Mouse (Mus musculus): ENCODE results near the gene Hist1h3d. TPM values are rescaled to one million over a fixed set of nuclear protein-coding genes. Genes with fewer than 3 reads are reported as not detected.
A peak's percentile ranks its signal among the peaks of the same experiment; 100 is the strongest.
"Not testable (repeated sequence)": the region's sequence is repeated elsewhere in the genome, so short reads cannot be mapped to it uniquely, and the experiment has no call there.

The Hist1h3d gene
- polyA plus RNA-seq, 1 experiment from 2014 or later, result 2.6 TPM

DNA sequence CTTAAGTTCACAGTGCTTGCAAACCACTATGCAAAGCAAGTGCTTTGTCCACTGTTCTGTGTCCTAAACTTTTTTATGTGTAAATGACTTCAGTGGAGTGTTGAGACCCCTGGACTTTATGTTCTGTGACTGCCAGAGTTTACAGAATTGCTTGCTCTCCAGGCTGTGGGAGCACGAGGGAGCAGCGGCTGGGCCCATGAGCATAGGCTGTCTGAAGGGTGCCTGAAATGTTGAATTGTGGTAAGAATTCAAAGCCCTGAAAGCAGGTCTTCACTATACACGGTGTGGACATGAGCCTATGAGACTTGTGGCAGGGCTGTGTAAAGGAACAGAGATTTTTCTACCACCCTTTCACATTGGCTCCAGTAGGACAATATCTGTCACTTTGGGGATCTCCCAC is 36.1 kb downstream of the Hist1h3d start:
- no peak overlapping the region for H3K27ac ChIP-seq
- TF ChIP-seq CTCF (IDR thresholded peaks at IDR 0.05; ENCODE audit: low read depth), result no peak
- no peak overlapping the region for H3K9ac ChIP-seq (ENCODE audit: low read depth, low read length)
- no peak overlapping the region for H3K4me2 ChIP-seq (ENCODE audit: low read length)
- no peaks in the 10 kb centered on the region for H3K27me3 ChIP-seq (ENCODE audit: insufficient read depth, low read length)
- no peaks in the 10 kb centered on the region for H3K9me3 ChIP-seq (replicated peaks; ENCODE audit: low read length)
- WGBS, result 44% methylated on average over 3 of the region's 3 CpGs
- H3K4me1 ChIP-seq (replicated peaks; ENCODE audit: insufficient read depth, low read length), result no peaks in the 10 kb centered on the region
- no peak for ATAC-seq (replicated peaks; ENCODE audit: low FRiP score, low read depth)
- DNase-seq (ENCODE audit: low spot score), result peak; percentile 12
- no peak overlapping the region for H3K4me3 ChIP-seq (replicated peaks; ENCODE audit: low read depth, low read length)
- H3K36me3 ChIP-seq (ENCODE audit: insufficient read depth, low read length), result no peaks in the 10 kb centered on the region

GRCm38 (mm10) chr13:23620056-23620732 is 44.6 kb downstream of the Hist1h3d start:
- H3K27ac ChIP-seq, result peak overlapping the region; percentile 96
- no peak for ATAC-seq (replicated peaks; ENCODE audit: low FRiP score, low read depth)
- H3K9me3 ChIP-seq (replicated peaks; ENCODE audit: low read length), result no peaks in the 10 kb centered on the region
- no peak for DNase-seq (ENCODE audit: low spot score)
- 47% methylated on average over 12 of the region's 12 CpGs for WGBS
- no peaks in the 10 kb centered on the region for H3K27me3 ChIP-seq (ENCODE audit: insufficient read depth, low read length)
- H3K4me3 ChIP-seq (replicated peaks; ENCODE audit: low read depth, low read length), result peak overlapping the region; percentile 56
- H3K36me3 ChIP-seq (ENCODE audit: insufficient read depth, low read length), result no peaks in the 10 kb centered on the region
- H3K4me2 ChIP-seq (ENCODE audit: low read length), result peak overlapping the region; percentile 85
- peak overlapping the region; percentile 89; the same call in 1 of the 2 replicates for H3K9ac ChIP-seq (ENCODE audit: low read depth, low read length)
- no peak for TF ChIP-seq CTCF (IDR thresholded peaks at IDR 0.05; ENCODE audit: low read depth)
- peaks cover 3% of the 10 kb centered on the region; the same call in 1 of the 2 replicates for H3K4me1 ChIP-seq (replicated peaks; ENCODE audit: insufficient read depth, low read length)

GRCm38 (mm10) chr13:23620733-23621531 is 45.4 kb downstream of the Hist1h3d start, which contains the start of gene Hist1h2be:
Gene Hist1h2be, minus strand, starts transcription at chr13:23621124.
- no peak for TF ChIP-seq CTCF (IDR thresholded peaks at IDR 0.05; ENCODE audit: low read depth)
- Histone ChIP-seq H3K4me1 (replicated peaks; ENCODE audit: insufficient read depth, low read length) (peaks cover 3% of the 10 kb centered on the region; the same call in 1 of the 2 replicates), H3K4me2 (ENCODE audit: low read length) (peak within 1 kb of the TSS; percentile 85), H3K9ac (ENCODE audit: low read depth, low read length) (peak within 1 kb of the TSS; percentile 89), H3K4me3 (replicated peaks; ENCODE audit: low read depth, low read length) (peak within 1 kb of the TSS; percentile 56), H3K27ac (peak within 1 kb of the TSS; percentile 96), H3K27me3 (ENCODE audit: insufficient read depth, low read length) (no peaks in the 10 kb centered on the region), H3K36me3 (ENCODE audit: insufficient read depth, low read length) (no peaks in the 10 kb centered on the region), H3K9me3 (replicated peaks; ENCODE audit: low read length) (no peaks in the 10 kb centered on the region)
- ATAC-seq (replicated peaks; ENCODE audit: low FRiP score, low read depth), result peak; percentile 84
- peak; percentile 97 for DNase-seq (ENCODE audit: low spot score)
- WGBS, result 0% methylated on average over 27 of the region's 27 CpGs

DNA sequence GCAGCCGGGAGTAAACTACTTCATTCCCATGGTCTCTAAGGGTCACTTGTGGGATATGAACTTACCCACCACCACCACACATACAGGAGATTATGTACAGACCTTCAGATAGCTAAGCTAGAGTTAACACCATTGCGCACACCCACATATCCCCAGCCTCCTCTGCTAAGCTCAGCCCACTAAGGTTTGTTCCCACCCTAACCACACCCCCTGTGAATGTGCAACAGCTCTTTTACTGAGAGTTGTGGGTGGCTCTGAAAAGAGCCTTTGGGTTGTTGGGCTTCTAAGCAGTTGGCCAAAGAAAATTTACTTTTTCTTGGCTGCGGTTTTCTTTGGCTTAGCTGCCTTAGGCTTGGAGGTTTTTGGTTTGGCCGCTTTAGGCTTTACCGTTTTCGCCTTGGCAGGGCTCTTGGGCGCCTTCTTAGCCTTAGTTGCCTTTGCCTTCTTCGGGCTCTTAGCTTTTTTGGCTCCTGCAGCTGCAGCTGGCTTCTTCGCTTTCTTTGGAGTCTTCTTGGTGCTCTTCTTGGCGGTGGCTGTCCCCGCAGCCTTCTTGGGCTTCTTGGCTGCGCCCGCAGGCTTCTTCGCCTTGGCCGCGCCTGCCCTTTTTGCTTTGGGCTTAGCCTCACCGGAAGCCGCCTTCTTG is 46.1 kb downstream of the Hist1h3d start:
- H3K9me3 ChIP-seq (replicated peaks; ENCODE audit: low read length), result no peaks in the 10 kb centered on the region
- DNase-seq (ENCODE audit: low spot score) (peak; percentile 96), ATAC-seq (replicated peaks; ENCODE audit: low FRiP score, low read depth) (peak; percentile 87)
- peak overlapping the region; percentile 56 for H3K4me3 ChIP-seq (replicated peaks; ENCODE audit: low read depth, low read length)
- no peaks in the 10 kb centered on the region for H3K36me3 ChIP-seq (ENCODE audit: insufficient read depth, low read length)
- peak overlapping the region; percentile 85 for H3K4me2 ChIP-seq (ENCODE audit: low read length)
- H3K4me1 ChIP-seq (replicated peaks; ENCODE audit: insufficient read depth, low read length), result peaks cover 3% of the 10 kb centered on the region; the same call in 1 of the 2 replicates
- peak overlapping the region; percentile 96 for H3K27ac ChIP-seq
- no peak for TF ChIP-seq CTCF (IDR thresholded peaks at IDR 0.05; ENCODE audit: low read depth)
- WGBS, result under 1% methylated on average over 18 of the region's 18 CpGs
- no peaks in the 10 kb centered on the region for H3K27me3 ChIP-seq (ENCODE audit: insufficient read depth, low read length)
- peak overlapping the region; percentile 89 for H3K9ac ChIP-seq (ENCODE audit: low read depth, low read length)

DNA sequence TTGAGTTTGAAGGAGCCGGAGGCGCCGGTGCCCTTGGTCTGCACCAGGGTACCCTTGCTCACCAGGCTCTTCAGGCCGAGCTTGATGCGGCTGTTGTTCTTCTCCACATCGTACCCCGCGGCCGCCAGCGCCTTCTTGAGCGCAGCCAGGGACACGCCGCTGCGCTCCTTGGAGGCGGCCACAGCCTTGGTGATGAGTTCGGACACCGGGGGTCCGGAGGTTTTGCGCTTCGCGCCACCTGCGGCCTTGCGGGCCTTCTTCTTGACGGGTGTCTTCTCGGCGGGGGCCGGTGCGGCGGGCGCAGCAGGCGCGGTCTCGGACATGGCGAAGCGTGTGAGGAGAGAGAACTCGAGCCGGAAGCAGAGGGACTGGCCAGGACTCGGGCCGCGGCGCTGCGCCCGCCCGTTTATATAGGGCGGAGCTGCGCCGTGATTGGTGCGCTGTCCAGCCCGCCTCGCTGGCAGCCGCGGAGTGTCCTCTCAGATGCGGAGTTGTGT is 46.7 kb downstream of the Hist1h3d start, which contains the start of gene Hist1h1e:
TSS of gene Hist1h1e (minus strand) at position 384 of the 497 bp plus-strand sequence.
- peak within 1 kb of the TSS; percentile 56 for H3K4me3 ChIP-seq (replicated peaks; ENCODE audit: low read depth, low read length)
- not testable (repeated sequence) for H3K9me3 ChIP-seq (replicated peaks; ENCODE audit: low read length); H3K27me3 ChIP-seq (ENCODE audit: insufficient read depth, low read length); H3K4me1 ChIP-seq (replicated peaks; ENCODE audit: insufficient read depth, low read length); H3K36me3 ChIP-seq (ENCODE audit: insufficient read depth, low read length)
- ATAC-seq (replicated peaks; ENCODE audit: low FRiP score, low read depth) (peak; percentile 92), DNase-seq (ENCODE audit: low spot score) (peak; percentile 94)
- under 1% methylated on average over 51 of the region's 53 CpGs for WGBS
- peak within 1 kb of the TSS; percentile 89 for H3K9ac ChIP-seq (ENCODE audit: low read depth, low read length)
- peak within 1 kb of the TSS; percentile 85 for H3K4me2 ChIP-seq (ENCODE audit: low read length)
- H3K27ac ChIP-seq, result peak within 1 kb of the TSS; percentile 96

Measured in kidney, postnatal 0 days (tissue).